Mouse (Mus musculus): ENCODE measurements around the gene Rbbp7. TPM values are rescaled to one million over a fixed set of nuclear protein-coding genes. Genes with fewer than 3 reads are reported as not detected.
A peak's percentile ranks its signal among the peaks of the same experiment; 100 is the strongest.
"Not testable (repeated sequence)": the region's sequence is repeated elsewhere in the genome, so short reads cannot be mapped to it uniquely, and the experiment has no call there.

Rbbp7 gene
- polyA plus RNA-seq, 1 experiment from 2014 or later = 497 TPM

DNA sequence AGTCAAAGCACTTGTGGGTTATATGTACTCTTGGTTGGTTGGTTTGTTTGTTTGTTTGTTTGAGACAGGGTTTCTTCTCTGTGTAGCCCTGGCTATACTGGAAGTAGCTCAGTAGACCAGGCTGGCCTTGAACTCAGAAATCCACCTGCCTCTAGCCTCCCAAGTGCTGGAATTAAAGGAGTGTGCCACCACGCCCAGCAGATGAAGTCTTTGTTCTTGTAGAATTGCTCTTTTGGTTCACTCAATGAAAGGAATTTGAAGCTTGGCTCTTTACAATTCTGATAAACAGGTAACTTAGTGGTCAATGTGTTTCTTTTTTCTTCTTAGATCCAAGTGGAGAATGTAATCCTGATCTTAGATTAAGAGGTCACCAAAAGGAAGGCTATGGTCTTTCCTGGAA lies 10.5 kb downstream of the Rbbp7 start:
- H3K4me2 ChIP-seq (ENCODE audit: low read depth, low read length) = no peak overlapping the region
- H3K9me3 ChIP-seq (replicated peaks; ENCODE audit: control insufficient read depth, low read length) = no peaks in the 10 kb centered on the region
- H3K4me3 ChIP-seq (ENCODE audit: low read length) = no peak overlapping the region
- H3K9ac ChIP-seq (ENCODE audit: low read length) = no peak overlapping the region
- ATAC-seq (replicated peaks; ENCODE audit: extremely low read depth, insufficient read depth, low FRiP score) = no peak
- H3K36me3 ChIP-seq (ENCODE audit: control insufficient read depth, insufficient read depth) = peaks cover 18% of the 10 kb centered on the region
- peaks cover 2% of the 10 kb centered on the region; the same call in 1 of the 2 replicates for H3K4me1 ChIP-seq (ENCODE audit: control insufficient read depth, insufficient read depth, low read length)
- no peak overlapping the region for H3K27ac ChIP-seq (ENCODE audit: low read length)
- 67% methylated on average over 1 of the region's 1 CpGs for WGBS
- no peaks in the 10 kb centered on the region for H3K27me3 ChIP-seq (ENCODE audit: control insufficient read depth, insufficient read depth, low read length)

DNA sequence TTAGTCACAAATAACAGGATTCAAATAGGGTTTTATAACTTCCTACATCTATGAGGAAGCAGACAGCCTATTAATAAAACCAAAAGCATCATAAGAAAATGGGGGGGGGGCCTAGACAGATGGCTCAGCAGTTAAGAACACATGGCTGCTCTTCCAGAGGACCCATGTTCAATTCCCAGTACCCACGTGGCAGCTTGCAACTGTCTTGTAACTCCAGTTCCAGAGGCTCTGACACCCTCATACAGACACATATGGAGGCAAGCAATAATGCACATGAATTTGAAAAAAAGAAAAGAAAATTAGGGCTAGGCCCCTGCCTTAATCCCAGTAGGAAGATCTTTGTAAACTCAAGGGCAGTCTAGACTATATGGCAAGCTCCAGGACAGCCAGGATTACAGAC lies 28.2 kb downstream of the Rbbp7 start:
- Histone ChIP-seq H3K27me3 (ENCODE audit: control insufficient read depth, insufficient read depth, low read length) (no peaks in the 10 kb centered on the region), H3K4me3 (ENCODE audit: low read length) (no peak overlapping the region), H3K36me3 (ENCODE audit: control insufficient read depth, insufficient read depth) (no peaks in the 10 kb centered on the region; the same call in none of the 2 replicates), H3K27ac (ENCODE audit: low read length) (no peak overlapping the region), H3K4me1 (ENCODE audit: control insufficient read depth, insufficient read depth, low read length) (no peaks in the 10 kb centered on the region), H3K9ac (ENCODE audit: low read length) (no peak overlapping the region), H3K4me2 (ENCODE audit: low read depth, low read length) (no peak overlapping the region), H3K9me3 (replicated peaks; ENCODE audit: control insufficient read depth, low read length) (no peaks in the 10 kb centered on the region)
- no peak for ATAC-seq (replicated peaks; ENCODE audit: extremely low read depth, insufficient read depth, low FRiP score)
- 60% methylated on average over 1 of the region's 1 CpGs for WGBS

DNA sequence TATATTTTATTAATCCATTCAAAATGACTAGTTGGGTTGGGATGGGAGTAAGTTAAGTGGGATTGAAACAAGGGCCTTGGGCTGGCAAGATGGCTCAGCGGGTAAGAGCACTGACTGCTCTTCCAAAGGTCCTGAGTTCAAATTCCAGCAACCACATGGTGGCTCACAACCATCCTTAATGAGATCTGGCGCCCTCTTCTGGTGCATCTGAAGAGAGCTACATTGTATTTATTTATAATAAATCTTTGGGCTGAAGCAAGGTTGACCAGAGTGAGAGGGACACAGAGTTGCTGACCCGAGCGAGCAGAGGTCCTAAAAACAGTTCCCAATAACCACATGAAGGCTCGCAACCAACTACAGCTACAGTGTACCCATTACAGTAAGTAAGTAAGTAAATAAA lies 31.2 kb downstream of the Rbbp7 start:
- H3K4me3 ChIP-seq (ENCODE audit: low read length); H3K4me1 ChIP-seq (ENCODE audit: control insufficient read depth, insufficient read depth, low read length); ATAC-seq (replicated peaks; ENCODE audit: extremely low read depth, insufficient read depth, low FRiP score); H3K36me3 ChIP-seq (ENCODE audit: control insufficient read depth, insufficient read depth); H3K9ac ChIP-seq (ENCODE audit: low read length); H3K4me2 ChIP-seq (ENCODE audit: low read depth, low read length); H3K27me3 ChIP-seq (ENCODE audit: control insufficient read depth, insufficient read depth, low read length); H3K9me3 ChIP-seq (replicated peaks; ENCODE audit: control insufficient read depth, low read length); H3K27ac ChIP-seq (ENCODE audit: low read length): not testable (repeated sequence)
- WGBS = 77% methylated on average over 5 of the region's 5 CpGs

DNA sequence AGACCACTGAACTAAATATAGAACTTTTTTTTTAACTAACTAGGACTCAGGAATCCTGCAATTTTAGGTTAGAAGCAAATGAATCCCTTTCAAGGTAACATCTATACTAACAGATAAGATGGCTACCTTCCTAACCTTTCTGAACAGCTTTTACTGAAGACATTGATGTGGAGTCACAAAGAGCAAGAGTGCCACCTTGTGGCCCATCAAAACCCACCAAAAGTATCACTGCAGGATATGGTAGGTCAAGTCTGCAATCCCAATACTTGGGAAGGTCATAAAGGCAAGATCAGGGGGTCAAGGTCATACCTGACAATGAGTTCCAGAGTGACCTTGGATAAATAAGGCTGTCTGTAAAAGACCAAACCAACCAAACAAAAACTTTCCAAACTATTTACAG lies 40.2 kb downstream of the Rbbp7 start:
- no peak for ATAC-seq (replicated peaks; ENCODE audit: extremely low read depth, insufficient read depth, low FRiP score)
- Histone ChIP-seq H3K9me3 (replicated peaks; ENCODE audit: control insufficient read depth, low read length) (no peaks in the 10 kb centered on the region), H3K4me1 (ENCODE audit: control insufficient read depth, insufficient read depth, low read length) (no peaks in the 10 kb centered on the region), H3K27ac (ENCODE audit: low read length) (no peak overlapping the region), H3K4me3 (ENCODE audit: low read length) (no peak overlapping the region), H3K27me3 (ENCODE audit: control insufficient read depth, insufficient read depth, low read length) (no peaks in the 10 kb centered on the region), H3K4me2 (ENCODE audit: low read depth, low read length) (no peak overlapping the region), H3K9ac (ENCODE audit: low read length) (no peak overlapping the region), H3K36me3 (ENCODE audit: control insufficient read depth, insufficient read depth) (no peaks in the 10 kb centered on the region; the same call in 1 of the 2 replicates)

DNA sequence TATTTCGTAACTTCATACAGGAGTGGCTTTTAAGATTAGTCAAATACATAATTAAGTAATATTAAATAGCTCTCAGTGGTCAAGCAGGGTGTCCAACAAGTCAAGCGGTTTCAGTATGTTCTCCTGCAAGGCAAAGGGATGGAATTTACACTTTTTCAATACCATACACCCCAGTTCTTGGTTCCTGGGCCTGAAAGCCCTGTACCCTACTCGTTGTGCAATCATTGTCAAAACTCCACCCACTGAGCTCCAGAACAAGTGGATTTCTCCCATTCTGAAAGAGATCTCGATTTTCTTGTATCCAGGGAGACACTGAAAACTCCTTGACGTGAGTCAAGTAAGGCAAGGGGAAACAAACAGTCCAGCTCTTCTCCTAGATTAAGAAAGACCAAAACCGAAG lies 67.8 kb downstream of the Rbbp7 start:
- Histone ChIP-seq H3K9me3 (replicated peaks; ENCODE audit: control insufficient read depth, low read length) (no peaks in the 10 kb centered on the region), H3K36me3 (ENCODE audit: control insufficient read depth, insufficient read depth) (no peaks in the 10 kb centered on the region; the same call in 1 of the 2 replicates), H3K27me3 (ENCODE audit: control insufficient read depth, insufficient read depth, low read length) (no peaks in the 10 kb centered on the region), H3K4me2 (ENCODE audit: low read depth, low read length) (peak overlapping the region; percentile 88), H3K4me1 (ENCODE audit: control insufficient read depth, insufficient read depth, low read length) (no peaks in the 10 kb centered on the region), H3K9ac (ENCODE audit: low read length) (peak overlapping the region; percentile 78; the same call in 1 of the 2 replicates), H3K27ac (ENCODE audit: low read length) (no peak overlapping the region), H3K4me3 (ENCODE audit: low read length) (peak overlapping the region; percentile 61)
- 40% methylated on average over 6 of the region's 6 CpGs for WGBS
- no peak for ATAC-seq (replicated peaks; ENCODE audit: extremely low read depth, insufficient read depth, low FRiP score)

Other genes with a start within 250 kb of the Rbbp7 start
- 0.18 and 0.21 TPM in 2 replicates for gene Reps2, start 116.8 kb upstream of the Rbbp7 start, polyA plus RNA-seq (2015; fragmentation: Nextera tagmentation; extraction: Ambion mirVana)
- gene Txlng, start 69.1 kb downstream of the Rbbp7 start, polyA plus RNA-seq (2015; fragmentation: Nextera tagmentation; extraction: Ambion mirVana) = 9.5 and 12.0 TPM in 2 replicates
- 24.3 and 30.2 TPM in 2 replicates for gene Syap1, start 128.0 kb downstream of the Rbbp7 start, polyA plus RNA-seq (2015; fragmentation: Nextera tagmentation; extraction: Ambion mirVana)
- 52.8 and 57.7 TPM in 2 replicates for gene Ctps2, start 140.8 kb downstream of the Rbbp7 start, polyA plus RNA-seq (2015; fragmentation: Nextera tagmentation; extraction: Ambion mirVana)
- 0.33 and 0.59 TPM in 2 replicates for gene S100g, start 204.2 kb downstream of the Rbbp7 start, polyA plus RNA-seq (2015; fragmentation: Nextera tagmentation; extraction: Ambion mirVana)

All from heart, embryonic 16.5 days (tissue).